Mouse (Mus musculus) macrophage (primary cell): ENCODE measurements at regions not wholly inside any gene's neighbourhood (a gene's known extent, or its start where the extent isn't known, plus 50 kb on each side); places are given as distances from the start of the nearest gene placed in this dataset.

ENCODE experiments used
- H3K27ac ChIP-seq: fragments of 350-480 bp; formaldehyde crosslinking; 2 replicates; pipeline ENCODE4 v1.9.0; 2021
- H3K36me3 ChIP-seq: fragments of 350-480 bp; formaldehyde crosslinking; 2 replicates; pipeline ENCODE4 v1.9.0; 2021; ENCODE audit errors: inconsistent target
- H3K4me3 ChIP-seq: fragments of 350-480 bp; formaldehyde crosslinking; 2 replicates; pipeline ENCODE4 v1.9.0; 2021; ENCODE audit errors: inconsistent target
- H3K79me2 ChIP-seq: fragments of 350-480 bp; formaldehyde crosslinking; 2 replicates; pipeline ENCODE4 v1.9.0; 2021; ENCODE audit errors: inconsistent target
- WGBS: methylation state at CpG from one replicate; pipeline ENCODE4 v1.1.7; 2026; ENCODE audit warnings: inconsistent platforms; ENCODE audit not compliant: missing documents; 5-methylcytosine and 5-hydroxymethylcytosine counted together

- whole genome bisulfite sequencing, result 81% methylated on average over 10 of the region's 10 CpGs
- H3K27ac ChIP-seq, result no peak overlapping the region
- H3K4me3 ChIP-seq, result no peak overlapping the region
- no peaks in the 10 kb centered on the region for H3K79me2 ChIP-seq
- H3K36me3 ChIP-seq, result no peaks in the 10 kb centered on the region
These were observed 155.7 kb downstream of the Dad1 start for GRCm38 (mm10) chr14:54098122-54098775.

DNA sequence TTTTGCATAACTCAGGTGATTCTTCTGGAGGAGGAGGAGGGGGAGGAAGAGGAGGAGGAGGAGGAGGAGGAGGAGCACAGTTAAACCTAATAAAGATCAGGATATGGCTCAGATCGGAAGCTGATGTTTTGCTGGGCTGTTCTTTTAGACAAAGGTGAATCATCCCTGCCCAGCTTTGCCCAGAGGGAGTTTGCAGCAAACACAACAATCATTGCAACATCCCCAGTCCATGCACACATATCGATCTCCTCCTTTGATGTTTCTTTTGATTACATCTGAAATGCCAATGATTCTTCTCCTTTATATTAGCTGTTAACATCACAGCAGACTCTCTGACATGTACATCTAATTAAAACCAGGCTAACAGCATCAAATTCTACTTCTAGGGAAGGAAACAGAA, 156.9 kb downstream of the Dad1 start:
- WGBS, result 94% methylated on average over 2 of the region's 2 CpGs
- Histone ChIP-seq H3K79me2 (no peaks in the 10 kb centered on the region), H3K27ac (no peak overlapping the region), H3K36me3 (no peaks in the 10 kb centered on the region), H3K4me3 (no peak overlapping the region)

DNA sequence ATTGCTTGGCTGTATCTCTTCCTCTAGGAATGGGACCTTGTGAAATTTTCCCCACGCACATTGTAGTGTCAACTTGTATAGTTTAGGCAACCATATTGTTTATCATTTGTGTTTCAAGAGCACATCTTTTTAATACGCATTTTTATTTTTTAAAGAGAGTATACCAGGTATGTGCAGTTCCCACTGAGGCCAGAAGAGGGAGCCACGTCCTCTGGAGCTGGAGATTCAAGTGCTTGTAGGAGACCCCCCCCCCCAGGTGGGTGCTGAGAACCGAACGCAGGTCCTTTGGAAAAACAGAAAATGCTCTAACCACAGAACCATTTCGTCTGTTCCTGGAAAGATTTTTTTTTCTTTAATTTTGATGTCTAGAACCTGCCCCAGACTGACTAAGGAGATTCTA, 161.5 kb downstream of the Dad1 start:
- no peaks in the 10 kb centered on the region for H3K79me2 ChIP-seq
- H3K27ac ChIP-seq, result no peak overlapping the region
- WGBS, result 87% methylated on average over 6 of the region's 6 CpGs
- H3K4me3 ChIP-seq, result no peak overlapping the region
- H3K36me3 ChIP-seq, result no peaks in the 10 kb centered on the region

DNA sequence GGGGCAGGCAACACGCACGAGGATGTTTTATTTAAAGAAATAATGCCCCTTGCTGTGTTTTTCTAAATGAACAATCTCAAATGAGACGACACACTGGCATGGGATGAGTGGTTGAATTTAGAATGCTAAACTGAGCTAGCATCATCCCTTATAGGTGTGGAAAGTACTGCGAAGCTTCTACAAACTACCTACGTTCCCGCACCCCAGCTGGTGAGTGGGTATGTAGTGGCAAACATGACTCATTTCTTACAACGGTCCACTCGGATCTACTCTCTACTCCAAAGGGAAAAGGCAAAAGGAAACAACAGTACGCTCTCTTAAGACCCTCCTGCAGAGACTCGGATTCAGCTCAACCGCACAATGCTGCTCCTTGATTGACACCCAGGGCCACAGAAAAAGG, 167.2 kb downstream of the Dad1 start:
- H3K36me3 ChIP-seq, result no peaks in the 10 kb centered on the region
- 87% methylated on average over 11 of the region's 11 CpGs for WGBS

GRCm38 (mm10) chr14:54074659-54075058, 179.2 kb downstream of the Dad1 start:
- Histone ChIP-seq H3K79me2 (no peaks in the 10 kb centered on the region), H3K4me3 (no peak overlapping the region), H3K27ac (no peak overlapping the region), H3K36me3 (no peaks in the 10 kb centered on the region)
- WGBS, result 76% methylated on average over 3 of the region's 3 CpGs

More for the DNA sequence above, 167.2 kb downstream of the Dad1 start:
- H3K27ac ChIP-seq, result no peak overlapping the region
- H3K79me2 ChIP-seq, result no peaks in the 10 kb centered on the region
- H3K4me3 ChIP-seq, result no peak overlapping the region

DNA sequence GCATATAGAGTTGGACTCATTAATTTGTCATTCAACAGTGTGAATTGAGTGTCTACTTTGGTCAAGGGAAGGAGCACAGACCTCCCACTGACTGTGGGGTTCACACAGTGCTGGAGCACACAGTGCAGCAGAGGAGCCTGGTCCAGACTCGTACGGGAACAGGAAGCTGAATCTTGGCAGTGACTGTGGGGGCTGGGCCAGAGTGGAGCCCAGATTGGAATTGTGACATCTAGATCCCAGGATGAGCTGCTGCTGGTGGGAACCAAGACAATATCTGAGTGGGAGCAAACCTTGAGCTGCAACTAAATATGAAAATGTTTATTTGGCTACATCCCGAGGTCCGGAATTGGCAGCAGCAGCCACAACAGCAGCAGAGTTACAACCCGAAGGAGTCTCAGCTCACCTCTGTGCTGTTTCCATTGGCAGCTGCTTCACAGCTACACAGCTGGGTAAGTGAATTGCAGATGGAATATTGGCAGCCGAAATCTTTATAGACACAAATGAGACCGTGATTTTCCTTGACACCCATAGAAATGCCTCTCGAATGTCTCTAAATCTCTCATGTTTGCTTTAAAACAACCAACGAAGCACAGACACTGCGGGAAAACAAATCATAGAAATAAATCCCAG, 181.5 kb downstream of the Dad1 start:
- Histone ChIP-seq H3K79me2 (no peaks in the 10 kb centered on the region), H3K27ac (no peak overlapping the region), H3K36me3 (no peaks in the 10 kb centered on the region), H3K4me3 (no peak overlapping the region)
- WGBS, result 84% methylated on average over 10 of the region's 10 CpGs

GRCm38 (mm10) chr14:54070240-54070639, 183.7 kb downstream of the Dad1 start:
- no peak overlapping the region for H3K27ac ChIP-seq
- H3K79me2 ChIP-seq, result no peaks in the 10 kb centered on the region
- H3K36me3 ChIP-seq, result no peaks in the 10 kb centered on the region
- H3K4me3 ChIP-seq, result no peak overlapping the region

GRCm38 (mm10) chr14:54068684-54069083, 185.2 kb downstream of the Dad1 start:
- no peak overlapping the region for H3K27ac ChIP-seq
- no peak overlapping the region for H3K4me3 ChIP-seq
- no peaks in the 10 kb centered on the region for H3K36me3 ChIP-seq
- no peaks in the 10 kb centered on the region for H3K79me2 ChIP-seq
- 71% methylated on average over 1 of the region's 1 CpGs for WGBS

GRCm38 (mm10) chr14:54065466-54065865, 188.4 kb downstream of the Dad1 start:
- Histone ChIP-seq H3K79me2 (no peaks in the 10 kb centered on the region), H3K4me3 (no peak overlapping the region), H3K27ac (no peak overlapping the region), H3K36me3 (no peaks in the 10 kb centered on the region)
- WGBS, result 72% methylated on average over 4 of the region's 4 CpGs

DNA sequence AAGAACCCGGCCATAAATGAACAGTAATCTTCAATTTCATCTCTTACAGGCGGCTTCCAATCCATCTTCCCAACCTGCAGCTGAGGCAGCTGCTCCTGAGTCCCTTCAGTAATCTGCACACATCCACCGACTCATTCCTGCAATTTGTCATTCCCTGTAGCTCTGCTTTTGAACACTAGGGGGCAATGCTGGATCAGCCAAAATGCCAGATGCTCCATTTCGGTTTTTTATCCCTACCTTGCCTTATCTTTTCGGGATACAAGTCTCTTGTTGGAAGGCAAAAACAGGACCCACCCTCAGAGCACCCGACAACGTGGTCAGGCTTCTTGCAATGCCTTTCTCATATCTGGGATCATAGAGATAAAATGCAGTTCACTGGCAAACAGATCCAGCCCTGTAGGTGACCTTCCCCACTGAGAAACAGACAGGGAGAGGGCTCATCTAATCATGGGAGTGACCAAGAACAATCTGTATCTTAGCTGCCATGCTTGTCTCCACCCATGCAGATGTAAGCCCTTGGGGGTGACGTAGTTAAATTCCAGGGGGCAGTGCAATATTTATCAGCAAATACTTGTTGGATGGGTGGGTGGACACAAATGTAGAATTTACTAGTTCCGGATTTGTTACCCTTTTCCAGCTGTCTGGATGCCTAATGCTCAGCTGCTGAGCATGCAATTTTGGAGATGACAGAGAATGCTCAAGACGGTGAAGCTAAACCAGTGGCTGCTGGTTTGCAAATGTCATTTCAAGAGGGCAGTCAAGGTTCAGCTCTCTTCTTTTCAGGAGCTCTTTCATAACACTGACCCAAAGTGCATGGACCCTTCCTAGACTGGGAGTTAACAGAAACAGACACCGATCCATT, 189.1 kb downstream of the Dad1 start:
- Histone ChIP-seq H3K4me3 (no peak overlapping the region), H3K79me2 (no peaks in the 10 kb centered on the region), H3K36me3 (no peaks in the 10 kb centered on the region), H3K27ac (no peak overlapping the region)
- 33% methylated on average over 11 of the region's 11 CpGs for WGBS

GRCm38 (mm10) chr14:54061570-54061969, 192.3 kb downstream of the Dad1 start:
- Histone ChIP-seq H3K27ac (no peak overlapping the region), H3K36me3 (no peaks in the 10 kb centered on the region), H3K79me2 (no peaks in the 10 kb centered on the region), H3K4me3 (no peak overlapping the region)
- 78% methylated on average over 3 of the region's 3 CpGs for WGBS

DNA sequence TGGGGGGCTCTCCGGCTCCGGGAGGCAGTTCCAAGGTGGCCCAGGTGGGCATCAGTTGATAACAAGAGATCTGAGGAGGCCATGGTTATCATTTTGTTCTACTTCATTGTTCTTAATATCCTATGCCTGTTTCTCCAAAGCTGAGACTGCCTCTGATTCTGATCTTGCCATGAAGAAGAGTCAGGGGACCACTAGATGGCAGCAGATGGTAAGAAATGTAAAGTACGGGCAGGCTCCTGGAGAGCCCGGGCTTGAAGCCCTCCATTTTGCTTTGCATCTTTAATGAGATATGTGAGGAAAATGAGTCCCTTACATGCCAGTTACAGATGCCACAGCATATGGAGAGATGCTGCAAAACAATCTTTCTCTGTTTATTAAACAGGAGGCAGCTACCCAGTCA, 194.1 kb downstream of the Dad1 start:
- Histone ChIP-seq H3K36me3 (no peaks in the 10 kb centered on the region), H3K4me3 (no peak overlapping the region), H3K79me2 (no peaks in the 10 kb centered on the region), H3K27ac (no peak overlapping the region)
- WGBS, result 24% methylated on average over 4 of the region's 4 CpGs

- Histone ChIP-seq H3K79me2 (no peaks in the 10 kb centered on the region), H3K36me3 (no peaks in the 10 kb centered on the region), H3K4me3 (no peak overlapping the region), H3K27ac (no peak overlapping the region)
- 84% methylated on average over 6 of the region's 6 CpGs for WGBS
These were observed 194.8 kb downstream of the Dad1 start for GRCm38 (mm10) chr14:54059096-54059495.

GRCm38 (mm10) chr14:54056691-54057090, 197.2 kb downstream of the Dad1 start:
- Histone ChIP-seq H3K79me2 (no peaks in the 10 kb centered on the region), H3K4me3 (no peak overlapping the region), H3K27ac (no peak overlapping the region), H3K36me3 (no peaks in the 10 kb centered on the region)
- WGBS, result 82% methylated on average over 7 of the region's 7 CpGs

GRCm38 (mm10) chr14:54055390-54055789, 198.5 kb downstream of the Dad1 start:
- no peaks in the 10 kb centered on the region for H3K79me2 ChIP-seq
- 87% methylated on average over 4 of the region's 6 CpGs for WGBS
- H3K27ac ChIP-seq, result no peak overlapping the region
- H3K36me3 ChIP-seq, result no peaks in the 10 kb centered on the region
- no peak overlapping the region for H3K4me3 ChIP-seq
